Mouse (Mus musculus): ENCODE measurements around the gene Coro1c. TPM values are rescaled to one million over a fixed set of nuclear protein-coding genes. Genes with fewer than 3 reads are reported as not detected.

Coro1c gene
- polyA plus RNA-seq, 1 experiment from 2014 or later = 172 TPM

GRCm38 (mm10) chr5:113947280-113947679, 38.7 kb upstream of the Coro1c start:
- no peak overlapping the region for H3K9ac ChIP-seq

GRCm38 (mm10) chr5:113945126-113945525, 36.6 kb upstream of the Coro1c start:
- Histone ChIP-seq H3K9me3 (ENCODE audit: control insufficient read depth, low read length) (no peaks in the 10 kb centered on the region), H3K4me1 (replicated peaks; ENCODE audit: control insufficient read depth, insufficient read depth, low read length) (no peaks in the 10 kb centered on the region), H3K27me3 (ENCODE audit: control insufficient read depth, insufficient read depth, low read length) (no peaks in the 10 kb centered on the region), H3K4me3 (replicated peaks; ENCODE audit: low read length) (no peak overlapping the region), H3K9ac (no peak overlapping the region), H3K36me3 (replicated peaks; ENCODE audit: control insufficient read depth, insufficient read depth) (peaks cover 89% of the 10 kb centered on the region), H3K27ac (no peak overlapping the region), H3K4me2 (replicated peaks) (no peak overlapping the region)
- WGBS = 93% methylated on average over 6 of the region's 6 CpGs
- ATAC-seq (ENCODE audit: low FRiP score) (no peak), DNase-seq (ENCODE audit: low spot score) (no peak)

More at GRCm38 (mm10) chr5:113947280-113947679, 38.7 kb upstream of the Coro1c start:
- Histone ChIP-seq H3K4me3 (replicated peaks; ENCODE audit: low read length) (no peak overlapping the region), H3K27ac (no peak overlapping the region), H3K9me3 (ENCODE audit: control insufficient read depth, low read length) (no peaks in the 10 kb centered on the region), H3K27me3 (ENCODE audit: control insufficient read depth, insufficient read depth, low read length) (no peaks in the 10 kb centered on the region), H3K4me1 (replicated peaks; ENCODE audit: control insufficient read depth, insufficient read depth, low read length) (no peaks in the 10 kb centered on the region), H3K4me2 (replicated peaks) (no peak overlapping the region), H3K36me3 (replicated peaks; ENCODE audit: control insufficient read depth, insufficient read depth) (peaks cover 87% of the 10 kb centered on the region)
- DNase-seq (ENCODE audit: low spot score) = no peak
- 74% methylated on average over 2 of the region's 2 CpGs for WGBS
- ATAC-seq (ENCODE audit: low FRiP score) = no peak

GRCm38 (mm10) chr5:113943328-113943727, 34.8 kb upstream of the Coro1c start:
- no peaks in the 10 kb centered on the region for H3K27me3 ChIP-seq (ENCODE audit: control insufficient read depth, insufficient read depth, low read length)
- no peak for ATAC-seq (ENCODE audit: low FRiP score)
- peaks cover 84% of the 10 kb centered on the region for H3K36me3 ChIP-seq (replicated peaks; ENCODE audit: control insufficient read depth, insufficient read depth)
- no peaks in the 10 kb centered on the region for H3K9me3 ChIP-seq (ENCODE audit: control insufficient read depth, low read length)
- H3K27ac ChIP-seq = no peak overlapping the region
- H3K9ac ChIP-seq = no peak overlapping the region
- H3K4me1 ChIP-seq (replicated peaks; ENCODE audit: control insufficient read depth, insufficient read depth, low read length) = no peaks in the 10 kb centered on the region
- no peak overlapping the region for H3K4me3 ChIP-seq (replicated peaks; ENCODE audit: low read length)
- DNase-seq (ENCODE audit: low spot score) = no peak
- no peak overlapping the region for H3K4me2 ChIP-seq (replicated peaks)
- WGBS = 65% methylated on average over 12 of the region's 12 CpGs

GRCm38 (mm10) chr5:113942580-113942979, 34.0 kb upstream of the Coro1c start:
- ATAC-seq (ENCODE audit: low FRiP score) = no peak
- DNase-seq (ENCODE audit: low spot score) = no peak
- WGBS = 91% methylated on average over 12 of the region's 12 CpGs
- no peaks in the 10 kb centered on the region for H3K27me3 ChIP-seq (ENCODE audit: control insufficient read depth, insufficient read depth, low read length)
- H3K9ac ChIP-seq = no peak overlapping the region
- no peaks in the 10 kb centered on the region for H3K4me1 ChIP-seq (replicated peaks; ENCODE audit: control insufficient read depth, insufficient read depth, low read length)
- peaks cover 81% of the 10 kb centered on the region for H3K36me3 ChIP-seq (replicated peaks; ENCODE audit: control insufficient read depth, insufficient read depth)
- H3K27ac ChIP-seq = no peak overlapping the region
- no peak overlapping the region for H3K4me3 ChIP-seq (replicated peaks; ENCODE audit: low read length)
- H3K4me2 ChIP-seq (replicated peaks) = no peak overlapping the region
- no peaks in the 10 kb centered on the region for H3K9me3 ChIP-seq (ENCODE audit: control insufficient read depth, low read length)

GRCm38 (mm10) chr5:113939263-113939900, 30.8 kb upstream of the Coro1c start:
- H3K4me3 ChIP-seq (replicated peaks; ENCODE audit: low read length) = no peak overlapping the region
- no peak for ATAC-seq (ENCODE audit: low FRiP score)
- H3K4me2 ChIP-seq (replicated peaks) = no peak overlapping the region
- H3K4me1 ChIP-seq (replicated peaks; ENCODE audit: control insufficient read depth, insufficient read depth, low read length) = no peaks in the 10 kb centered on the region
- WGBS = 49% methylated on average over 12 of the region's 12 CpGs
- no peak overlapping the region for H3K27ac ChIP-seq
- H3K9ac ChIP-seq = no peak overlapping the region
- no peaks in the 10 kb centered on the region for H3K9me3 ChIP-seq (ENCODE audit: control insufficient read depth, low read length)
- peaks cover 52% of the 10 kb centered on the region for H3K36me3 ChIP-seq (replicated peaks; ENCODE audit: control insufficient read depth, insufficient read depth)
- DNase-seq (ENCODE audit: low spot score) = no peak
- H3K27me3 ChIP-seq (ENCODE audit: control insufficient read depth, insufficient read depth, low read length) = no peaks in the 10 kb centered on the region

- DNase-seq (ENCODE audit: low spot score) (no peak), ATAC-seq (ENCODE audit: low FRiP score) (no peak)
- Histone ChIP-seq H3K4me2 (replicated peaks) (no peak overlapping the region), H3K27me3 (ENCODE audit: control insufficient read depth, insufficient read depth, low read length) (no peaks in the 10 kb centered on the region), H3K4me1 (replicated peaks; ENCODE audit: control insufficient read depth, insufficient read depth, low read length) (no peaks in the 10 kb centered on the region), H3K36me3 (replicated peaks; ENCODE audit: control insufficient read depth, insufficient read depth) (peaks cover 42% of the 10 kb centered on the region), H3K9me3 (ENCODE audit: control insufficient read depth, low read length) (no peaks in the 10 kb centered on the region), H3K4me3 (replicated peaks; ENCODE audit: low read length) (no peak overlapping the region), H3K27ac (no peak overlapping the region), H3K9ac (no peak overlapping the region)
- WGBS = 46% methylated on average over 7 of the region's 7 CpGs
Measured at GRCm38 (mm10) chr5:113937650-113938049, 29.1 kb upstream of the Coro1c start.

- Histone ChIP-seq H3K36me3 (replicated peaks; ENCODE audit: control insufficient read depth, insufficient read depth) (0 out of 2 replicates have a peak, but pooled peaks cover 9% of the 10 kb centered on the region), H3K27ac (no peak overlapping the region), H3K4me1 (replicated peaks; ENCODE audit: control insufficient read depth, insufficient read depth, low read length) (0 out of 2 replicates have a peak, but pooled peaks cover 5% of the 10 kb centered on the region), H3K9me3 (ENCODE audit: control insufficient read depth, low read length) (no peaks in the 10 kb centered on the region), H3K27me3 (ENCODE audit: control insufficient read depth, insufficient read depth, low read length) (no peaks in the 10 kb centered on the region), H3K4me3 (replicated peaks; ENCODE audit: low read length) (no peak overlapping the region), H3K4me2 (replicated peaks) (no peak overlapping the region), H3K9ac (no peak overlapping the region)
- DNase-seq (ENCODE audit: low spot score) = no peak
- ATAC-seq (ENCODE audit: low FRiP score) = no peak
- WGBS = 83% methylated on average over 6 of the region's 6 CpGs
Measured at GRCm38 (mm10) chr5:113933889-113934288, 25.3 kb upstream of the Coro1c start.

- WGBS = 86% methylated on average over 4 of the region's 4 CpGs
- H3K4me3 ChIP-seq (replicated peaks; ENCODE audit: low read length) = no peak overlapping the region
Measured at GRCm38 (mm10) chr5:113933480-113933879, 24.9 kb upstream of the Coro1c start.

GRCm38 (mm10) chr5:113932310-113932709, 23.8 kb upstream of the Coro1c start:
- no peak for DNase-seq (ENCODE audit: low spot score)
- no peak overlapping the region for H3K27ac ChIP-seq
- H3K4me2 ChIP-seq (replicated peaks) = no peak overlapping the region
- ATAC-seq (ENCODE audit: low FRiP score) = no peak
- no peak overlapping the region for H3K4me3 ChIP-seq (replicated peaks; ENCODE audit: low read length)
- H3K4me1 ChIP-seq (replicated peaks; ENCODE audit: control insufficient read depth, insufficient read depth, low read length) = 0 out of 2 replicates have a peak, but pooled peaks cover 5% of the 10 kb centered on the region
- 0 out of 2 replicates have a peak, but pooled peaks cover 4% of the 10 kb centered on the region for H3K9me3 ChIP-seq (ENCODE audit: control insufficient read depth, low read length)
- no peaks in the 10 kb centered on the region for H3K36me3 ChIP-seq (replicated peaks; ENCODE audit: control insufficient read depth, insufficient read depth)
- H3K9ac ChIP-seq = no peak overlapping the region
- WGBS = 89% methylated on average over 3 of the region's 3 CpGs
- no peaks in the 10 kb centered on the region for H3K27me3 ChIP-seq (ENCODE audit: control insufficient read depth, insufficient read depth, low read length)

More at GRCm38 (mm10) chr5:113933480-113933879, 24.9 kb upstream of the Coro1c start:
- ATAC-seq (ENCODE audit: low FRiP score) (no peak), DNase-seq (ENCODE audit: low spot score) (no peak)
- no peak overlapping the region for H3K4me2 ChIP-seq (replicated peaks)
- 0 out of 2 replicates have a peak, but pooled peaks cover 5% of the 10 kb centered on the region for H3K36me3 ChIP-seq (replicated peaks; ENCODE audit: control insufficient read depth, insufficient read depth)
- no peak overlapping the region for H3K9ac ChIP-seq
- 0 out of 2 replicates have a peak, but pooled peaks cover 5% of the 10 kb centered on the region for H3K4me1 ChIP-seq (replicated peaks; ENCODE audit: control insufficient read depth, insufficient read depth, low read length)
- no peak overlapping the region for H3K27ac ChIP-seq
- H3K27me3 ChIP-seq (ENCODE audit: control insufficient read depth, insufficient read depth, low read length) = no peaks in the 10 kb centered on the region
- H3K9me3 ChIP-seq (ENCODE audit: control insufficient read depth, low read length) = no peaks in the 10 kb centered on the region
